Mouse (Mus musculus): ENCODE data around the gene Trim29. TPM values are rescaled to one million over a fixed set of nuclear protein-coding genes. Genes with fewer than 3 reads are reported as not detected.

The Trim29 gene
- polyA plus RNA-seq, 1 experiment = not detected

- no peak for TF ChIP-seq POLR2A (IDR thresholded peaks at IDR 0.05; ENCODE audit: insufficient read depth, low read depth, low read length)
- no peak for TF ChIP-seq CTCF (IDR thresholded peaks at IDR 0.05; ENCODE audit: insufficient read depth, low read depth, low read length)
- 17% methylated on average over 17 of the region's 17 CpGs for WGBS
- peaks cover 21% of the 10 kb centered on the region for H3K4me1 ChIP-seq (ENCODE audit: control insufficient read depth, insufficient read depth, low read length)
- H3K4me3 ChIP-seq (ENCODE audit: insufficient read depth, low read depth, low read length) = no peak overlapping the region
- peak overlapping the region; percentile 38 for H3K27ac ChIP-seq (ENCODE audit: insufficient read depth, low read depth, low read length)
These were observed 39.9 kb upstream of the Trim29 start for GRCm38 (mm10) chr9:43270723-43271252.

DNA sequence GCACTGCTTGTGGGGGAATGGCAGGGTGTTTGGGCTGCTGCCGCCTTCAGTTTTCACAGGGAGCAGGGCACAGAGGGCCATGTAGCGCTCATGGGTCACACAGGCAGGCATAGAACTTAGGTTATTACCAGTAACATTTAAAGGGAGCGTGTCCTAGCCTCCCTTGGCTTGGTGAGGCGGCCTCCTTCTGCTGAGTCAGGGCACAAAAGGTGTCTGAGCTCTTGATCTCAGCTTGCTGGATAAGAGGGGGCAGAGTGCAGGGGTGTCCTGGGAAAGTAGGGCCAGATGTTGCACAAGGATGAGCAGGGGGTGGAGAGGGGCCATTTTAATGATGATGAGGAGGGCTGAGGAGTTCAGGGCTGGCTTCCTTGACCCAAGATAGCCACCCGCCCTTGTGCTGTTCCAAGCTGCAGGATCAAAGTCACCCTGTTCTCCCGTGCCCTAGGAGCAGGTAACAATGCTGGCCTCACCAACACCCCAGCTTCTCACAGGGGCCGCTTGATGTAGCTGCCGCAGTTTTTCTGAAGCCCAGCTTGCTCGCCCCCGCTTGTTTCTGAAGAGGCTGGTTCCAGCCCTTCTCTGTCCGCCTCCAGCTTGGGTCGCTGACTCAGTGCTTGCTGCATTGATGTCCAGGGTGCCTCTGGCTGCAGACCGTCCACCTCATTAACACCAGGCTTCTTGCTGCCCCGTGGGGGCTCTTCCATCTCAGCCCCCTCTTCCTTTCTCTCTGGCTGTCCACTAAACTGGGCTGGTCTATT, 38.7 kb upstream of the Trim29 start:
- H3K27ac ChIP-seq (ENCODE audit: insufficient read depth, low read depth, low read length) = peak overlapping the region; percentile 9; the same call in 1 of the 2 replicates
- WGBS = 53% methylated on average over 14 of the region's 14 CpGs
- H3K4me1 ChIP-seq (ENCODE audit: control insufficient read depth, insufficient read depth, low read length) = peaks cover 21% of the 10 kb centered on the region
- TF ChIP-seq POLR2A (IDR thresholded peaks at IDR 0.05; ENCODE audit: insufficient read depth, low read depth, low read length) = no peak
- TF ChIP-seq CTCF (IDR thresholded peaks at IDR 0.05; ENCODE audit: insufficient read depth, low read depth, low read length) = no peak
- H3K4me3 ChIP-seq (ENCODE audit: insufficient read depth, low read depth, low read length) = no peak overlapping the region

DNA sequence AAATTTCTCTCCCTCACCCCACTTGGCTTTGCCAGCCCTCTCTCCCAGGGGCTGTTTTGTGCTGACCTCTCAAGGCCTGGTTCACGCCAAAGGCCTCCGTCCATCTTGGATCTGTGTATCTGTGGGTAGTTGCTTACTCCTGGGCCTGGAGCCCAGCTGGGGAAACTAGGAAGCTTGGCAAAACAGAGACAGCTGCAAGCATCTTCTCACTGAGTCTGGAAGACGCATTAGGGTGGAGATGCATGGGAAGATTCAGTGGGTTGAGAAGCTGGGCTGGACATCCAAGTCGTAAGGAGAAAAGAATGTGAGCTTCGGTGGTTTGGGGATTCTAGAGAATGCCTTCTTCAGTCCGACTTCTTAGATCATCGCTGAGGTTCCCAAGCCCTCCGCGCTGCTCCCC, 36.9 kb upstream of the Trim29 start:
- Histone ChIP-seq H3K4me1 (ENCODE audit: control insufficient read depth, insufficient read depth, low read length) (peaks cover 21% of the 10 kb centered on the region), H3K27ac (ENCODE audit: insufficient read depth, low read depth, low read length) (no peak overlapping the region), H3K4me3 (ENCODE audit: insufficient read depth, low read depth, low read length) (no peak overlapping the region)
- WGBS = 86% methylated on average over 9 of the region's 9 CpGs
- no peak for TF ChIP-seq CTCF (IDR thresholded peaks at IDR 0.05; ENCODE audit: insufficient read depth, low read depth, low read length)
- no peak for TF ChIP-seq POLR2A (IDR thresholded peaks at IDR 0.05; ENCODE audit: insufficient read depth, low read depth, low read length)

DNA sequence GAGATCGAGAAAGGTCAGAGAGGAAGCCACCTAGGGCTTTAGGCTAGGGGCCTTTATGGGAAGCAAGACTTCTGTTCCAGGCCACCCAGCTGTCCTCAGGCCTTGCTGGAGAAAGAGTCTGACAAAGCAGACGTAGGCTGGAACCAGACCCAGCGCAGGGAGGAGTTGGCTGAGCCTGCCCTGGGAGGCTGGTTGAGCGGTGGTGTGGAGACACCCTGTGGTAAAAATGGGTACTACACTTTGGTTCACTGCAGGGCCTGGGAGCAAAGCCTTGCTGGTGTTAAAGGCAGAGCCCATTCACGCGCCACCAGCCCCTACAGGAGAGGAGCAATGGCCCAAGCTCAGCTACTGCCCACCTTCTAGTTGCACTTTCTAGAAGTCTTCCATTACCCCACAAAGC, 26.4 kb upstream of the Trim29 start:
- Histone ChIP-seq H3K4me1 (ENCODE audit: control insufficient read depth, insufficient read depth, low read length) (peaks cover 8% of the 10 kb centered on the region), H3K27ac (ENCODE audit: insufficient read depth, low read depth, low read length) (no peak overlapping the region), H3K4me3 (ENCODE audit: insufficient read depth, low read depth, low read length) (no peak overlapping the region)
- WGBS = 18% methylated on average over 6 of the region's 6 CpGs
- TF ChIP-seq CTCF (IDR thresholded peaks at IDR 0.05; ENCODE audit: insufficient read depth, low read depth, low read length) (peak; percentile 89), POLR2A (IDR thresholded peaks at IDR 0.05; ENCODE audit: insufficient read depth, low read depth, low read length) (no peak)

- TF ChIP-seq CTCF (IDR thresholded peaks at IDR 0.05; ENCODE audit: insufficient read depth, low read depth, low read length) (no peak), POLR2A (IDR thresholded peaks at IDR 0.05; ENCODE audit: insufficient read depth, low read depth, low read length) (no peak)
- WGBS = 84% methylated on average over 4 of the region's 4 CpGs
- peaks cover 8% of the 10 kb centered on the region for H3K4me1 ChIP-seq (ENCODE audit: control insufficient read depth, insufficient read depth, low read length)
These were observed 25.4 kb upstream of the Trim29 start for GRCm38 (mm10) chr9:43285281-43285680.

GRCm38 (mm10) chr9:43286870-43287269, 23.8 kb upstream of the Trim29 start:
- no peak overlapping the region for H3K4me3 ChIP-seq (ENCODE audit: insufficient read depth, low read depth, low read length)
- no peak overlapping the region for H3K27ac ChIP-seq (ENCODE audit: insufficient read depth, low read depth, low read length)
- WGBS = 15% methylated on average over 20 of the region's 20 CpGs
- H3K4me1 ChIP-seq (ENCODE audit: control insufficient read depth, insufficient read depth, low read length) = no peaks in the 10 kb centered on the region
- TF ChIP-seq POLR2A (IDR thresholded peaks at IDR 0.05; ENCODE audit: insufficient read depth, low read depth, low read length) (no peak), CTCF (IDR thresholded peaks at IDR 0.05; ENCODE audit: insufficient read depth, low read depth, low read length) (peak; percentile 86)

More at GRCm38 (mm10) chr9:43285281-43285680, 25.4 kb upstream of the Trim29 start:
- Histone ChIP-seq H3K27ac (ENCODE audit: insufficient read depth, low read depth, low read length) (no peak overlapping the region), H3K4me3 (ENCODE audit: insufficient read depth, low read depth, low read length) (no peak overlapping the region)

- no peak for TF ChIP-seq CTCF (IDR thresholded peaks at IDR 0.05; ENCODE audit: insufficient read depth, low read depth, low read length)
- no peak for TF ChIP-seq POLR2A (IDR thresholded peaks at IDR 0.05; ENCODE audit: insufficient read depth, low read depth, low read length)
- H3K27ac ChIP-seq (ENCODE audit: insufficient read depth, low read depth, low read length) = no peak overlapping the region
- H3K4me1 ChIP-seq (ENCODE audit: control insufficient read depth, insufficient read depth, low read length) = no peaks in the 10 kb centered on the region
- 83% methylated on average over 6 of the region's 6 CpGs for WGBS
- no peak overlapping the region for H3K4me3 ChIP-seq (ENCODE audit: insufficient read depth, low read depth, low read length)
These were observed 17.6 kb upstream of the Trim29 start for GRCm38 (mm10) chr9:43293058-43293457.

- Histone ChIP-seq H3K4me1 (ENCODE audit: control insufficient read depth, insufficient read depth, low read length) (peaks cover 4% of the 10 kb centered on the region; the same call in 1 of the 2 replicates), H3K27ac (ENCODE audit: insufficient read depth, low read depth, low read length) (no peak overlapping the region), H3K4me3 (ENCODE audit: insufficient read depth, low read depth, low read length) (no peak overlapping the region)
- no peak for TF ChIP-seq CTCF (IDR thresholded peaks at IDR 0.05; ENCODE audit: insufficient read depth, low read depth, low read length)
- TF ChIP-seq POLR2A (IDR thresholded peaks at IDR 0.05; ENCODE audit: insufficient read depth, low read depth, low read length) = no peak
- WGBS = 21% methylated on average over 10 of the region's 10 CpGs
These were observed 10.3 kb upstream of the Trim29 start for GRCm38 (mm10) chr9:43300394-43300793.

DNA sequence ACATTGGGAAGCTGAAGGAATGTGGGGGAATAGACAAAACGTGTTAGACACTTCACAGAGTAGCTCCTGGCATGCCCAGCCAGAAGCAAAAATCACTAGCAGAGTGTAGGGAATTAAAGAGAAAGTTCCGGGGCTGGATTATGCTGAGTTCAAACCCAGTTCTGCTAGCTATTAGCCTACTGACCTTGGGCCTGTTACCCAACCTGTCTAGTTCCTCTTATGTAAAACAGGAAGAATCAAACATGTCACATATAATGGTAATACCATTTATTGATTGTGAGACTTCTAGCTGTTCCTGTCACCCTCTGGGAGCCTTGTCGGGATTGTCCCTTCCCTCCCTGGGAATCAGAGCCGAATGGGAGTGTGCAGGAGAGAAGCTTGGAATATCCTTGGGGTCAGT, 7.7 kb upstream of the Trim29 start:
- TF ChIP-seq POLR2A (IDR thresholded peaks at IDR 0.05; ENCODE audit: insufficient read depth, low read depth, low read length) (no peak), CTCF (IDR thresholded peaks at IDR 0.05; ENCODE audit: insufficient read depth, low read depth, low read length) (no peak)
- Histone ChIP-seq H3K4me3 (ENCODE audit: insufficient read depth, low read depth, low read length) (no peak overlapping the region), H3K4me1 (ENCODE audit: control insufficient read depth, insufficient read depth, low read length) (peaks cover 4% of the 10 kb centered on the region; the same call in 1 of the 2 replicates), H3K27ac (ENCODE audit: insufficient read depth, low read depth, low read length) (no peak overlapping the region)
- 82% methylated on average over 4 of the region's 4 CpGs for WGBS

All from olfactory bulb, adult 2 months (tissue).